Mouse (Mus musculus): ENCODE measurements at regions not wholly inside any gene's neighbourhood (a gene's known extent, or its start where the extent isn't known, plus 50 kb on each side); places are given as distances from the start of the nearest gene placed in this dataset.
"Not testable (repeated sequence)": the region's sequence is repeated elsewhere in the genome, so short reads cannot be mapped to it uniquely, and the experiment has no call there.

DNA sequence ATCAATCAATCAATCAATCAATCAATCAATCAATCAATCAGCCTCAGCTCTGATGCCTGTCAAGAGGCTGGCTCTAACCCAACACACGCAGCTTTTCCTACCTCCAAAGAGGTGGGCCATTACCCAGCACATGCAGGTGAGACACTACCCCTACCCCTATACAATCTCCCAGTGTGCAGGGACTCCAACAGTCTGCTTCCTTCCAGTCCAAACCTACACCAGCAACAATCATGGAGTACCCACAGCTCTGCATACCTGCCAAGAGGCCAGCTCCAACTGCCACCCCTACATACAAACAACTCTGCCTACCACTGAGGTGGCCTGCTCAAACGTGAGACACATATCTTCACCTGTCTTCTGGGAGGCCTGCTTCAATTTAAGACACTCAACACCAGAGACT lies 76.7 kb upstream of the Fcho1 start:
- TF ChIP-seq EP300, CTCF (IDR thresholded peaks at IDR 0.05; ENCODE audit: low read depth): not testable (repeated sequence)

Measured in heart, postnatal 0 days (tissue).